Mouse (Mus musculus) thymus, adult 18-20 months (tissue): ENCODE measurements around the gene Mettl7a1.
A peak's percentile ranks its signal among the peaks of the same experiment; 100 is the strongest.
"Not testable (repeated sequence)": the region's sequence is repeated elsewhere in the genome, so short reads cannot be mapped to it uniquely, and the experiment has no call there.

Experiments used
- DNase-seq, 2 experiments: peaks; one replicate each; pipeline ENCODE4 v3.0.0; 2022; ENCODE audit warnings: mixed read lengths in 2 of 2

The Mettl7a1 gene

GRCm38 (mm10) chr15:100346761-100347160 lies 42.8 kb downstream of the Mettl7a1 start:
- DNase-seq, result no peak

DNA sequence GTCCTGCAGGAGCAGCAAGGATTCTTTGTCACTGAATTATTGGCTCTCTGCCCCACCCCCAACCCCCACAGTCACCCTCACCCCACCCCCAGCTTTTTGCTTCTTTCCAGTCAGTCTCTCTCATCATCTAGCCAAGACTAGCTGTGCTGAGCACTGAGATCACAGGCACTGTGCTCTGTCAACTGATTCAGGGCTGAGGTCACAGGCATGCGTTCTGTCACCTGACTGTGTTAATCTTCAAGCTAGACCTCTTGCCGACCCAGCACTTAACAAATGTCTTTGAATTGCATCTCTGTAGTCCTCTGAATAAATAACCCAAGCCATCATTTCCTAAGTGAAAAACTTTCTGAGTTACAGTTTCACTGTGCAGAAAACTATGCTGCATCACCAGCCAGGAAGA lies 45.6 kb downstream of the Mettl7a1 start:
- no peak for DNase-seq

DNA sequence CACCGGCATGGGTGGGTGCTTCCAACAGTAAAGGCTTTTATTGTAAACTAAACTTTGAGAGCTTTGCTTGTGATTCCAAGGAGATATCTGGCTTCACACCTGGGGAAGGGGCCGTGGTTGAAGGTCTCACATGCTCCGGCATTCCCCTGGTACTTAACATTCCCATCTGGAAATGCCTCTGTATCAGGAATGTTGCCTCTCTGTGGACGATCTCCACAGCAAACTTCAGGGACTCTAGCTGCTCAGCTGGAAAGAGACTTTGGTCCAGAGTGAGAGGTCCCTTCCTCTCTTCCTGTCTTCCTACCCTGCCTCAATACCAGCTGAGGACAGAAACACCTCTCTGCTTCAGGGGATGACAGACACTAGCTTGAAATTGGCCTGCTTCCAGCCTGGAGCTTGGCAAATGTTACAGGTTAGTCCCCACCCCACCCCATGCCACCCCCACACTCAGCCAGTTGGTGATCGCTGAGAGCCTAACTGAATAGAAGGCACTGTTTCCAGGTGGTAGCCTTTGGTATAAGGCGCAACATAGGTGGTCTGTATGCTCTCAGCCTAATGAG lies 47.6 kb downstream of the Mettl7a1 start:
- DNase-seq, result no peak

GRCm38 (mm10) chr15:100352711-100353250 lies 48.8 kb downstream of the Mettl7a1 start, which contains the start of the genes Methig1 and Mettl7a2:
TSS of gene Methig1 (plus strand) at chr15:100353149.
TSS of gene Mettl7a2 (plus strand) at chr15:100353200.
- no peak for DNase-seq

GRCm38 (mm10) chr15:100353399-100353798 lies 49.5 kb downstream of the Mettl7a1 start:
- not testable (repeated sequence) for DNase-seq

GRCm38 (mm10) chr15:100355876-100356275 lies 51.9 kb downstream of the Mettl7a1 start:
- no peak for DNase-seq

- DNase-seq, result no peak
These were observed 60.3 kb downstream of the Mettl7a1 start, which contains the start of gene Higd1c for GRCm38 (mm10) chr15:100364242-100364641. TSS of gene Higd1c (plus strand) at chr15:100364542.

- DNase-seq, result not testable (repeated sequence)
These were observed 62.0 kb downstream of the Mettl7a1 start for GRCm38 (mm10) chr15:100365967-100366366.

GRCm38 (mm10) chr15:100367119-100367518 lies 63.2 kb downstream of the Mettl7a1 start:
- DNase-seq, result no peak

- DNase-seq, result peak in 1 of 2 experiments; percentile 12
These were observed 71.1 kb downstream of the Mettl7a1 start for GRCm38 (mm10) chr15:100375066-100375465.

DNA sequence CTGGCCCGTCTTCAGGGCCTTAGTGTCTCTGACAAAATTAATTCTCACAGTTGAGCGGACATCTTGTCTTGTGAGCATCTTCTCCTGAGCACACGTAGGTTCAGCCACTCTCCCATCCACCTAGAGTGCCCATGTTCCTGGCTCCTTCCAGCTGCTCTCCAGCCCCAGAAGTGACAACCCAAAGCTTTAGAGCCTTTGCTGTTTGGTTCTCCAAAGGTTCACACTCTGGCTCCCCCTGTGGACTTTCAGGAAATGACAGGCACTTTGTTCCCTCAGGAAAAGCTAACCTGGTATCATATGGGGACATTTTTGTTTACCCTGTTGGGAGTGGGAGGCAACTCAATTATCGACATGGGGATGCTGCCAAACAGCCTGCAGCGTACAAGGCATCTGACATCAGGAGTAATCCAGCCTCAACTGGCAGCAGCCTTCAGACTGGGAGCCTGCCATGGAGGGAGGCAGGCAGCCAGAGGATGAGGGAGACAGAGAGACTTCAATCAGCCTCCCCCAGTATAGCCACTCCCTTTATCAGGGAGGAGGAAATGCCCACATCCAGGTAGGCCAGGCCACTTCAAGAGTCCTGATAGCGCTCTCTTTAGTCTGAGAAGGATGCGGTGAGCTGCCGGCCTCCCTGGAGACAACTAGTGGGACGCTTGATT lies 74.0 kb downstream of the Mettl7a1 start:
- DNase-seq, result not testable (repeated sequence)
